Mouse (Mus musculus) ES-Bruce4 (cell line): Measurements from ENCODE around the gene Cryaa. TPM values are rescaled to one million over a fixed set of nuclear protein-coding genes. Genes with fewer than 3 reads are reported as not detected.

Experiments
- H3K27ac ChIP-seq: 2 replicates; pipeline ENCODE4 v1.5.1; 2012; ENCODE audit warnings: low read length, inconsistent platforms; ENCODE audit not compliant: insufficient read depth
- H3K27me3 ChIP-seq: 2 replicates; pipeline ENCODE4 v1.6.1; 2012; ENCODE audit warnings: mild to moderate bottlenecking, low read length, inconsistent platforms; ENCODE audit not compliant: control insufficient read depth, poor library complexity, insufficient read depth, severe bottlenecking
- H3K36me3 ChIP-seq: 2 replicates; pipeline ENCODE4 v1.6.1; 2012; ENCODE audit warnings: inconsistent platforms, mild to moderate bottlenecking, low read length, moderate library complexity; ENCODE audit not compliant: control insufficient read depth, poor library complexity, insufficient read depth, severe bottlenecking
- H3K4me1 ChIP-seq: one replicate; pipeline ENCODE4 v1.8.1; 2011; ENCODE audit warnings: low read length; ENCODE audit not compliant: control insufficient read depth, insufficient read depth
- H3K4me3 ChIP-seq: 2 replicates; pipeline ENCODE4 v1.5.1; 2011; ENCODE audit warnings: low read depth, mild to moderate bottlenecking, low read length
- H3K9ac ChIP-seq: 2 replicates; pipeline ENCODE4 v1.6.1; 2012; ENCODE audit warnings: low read depth, mild to moderate bottlenecking, inconsistent platforms; ENCODE audit not compliant: poor library complexity, severe bottlenecking
- H3K9me3 ChIP-seq: replicated peaks from 2 replicates; pipeline ENCODE4 v1.6.1; 2012; ENCODE audit warnings: mild to moderate bottlenecking, low read length, inconsistent platforms; ENCODE audit not compliant: control insufficient read depth, poor library complexity, insufficient read depth, severe bottlenecking
- CTCF ChIP-seq: IDR thresholded peaks from one replicate; pipeline ENCODE4 v1.8.1; 2011; ENCODE audit warnings: low read depth, low read length
- EP300 ChIP-seq: IDR thresholded peaks from 2 replicates; pipeline ENCODE4 v1.6.1; 2011; ENCODE audit warnings: low read depth, low read length; ENCODE audit not compliant: insufficient read depth
- POLR2A ChIP-seq: IDR thresholded peaks from one replicate; pipeline ENCODE4 v1.8.1; 2011; ENCODE audit warnings: low read length; ENCODE audit not compliant: insufficient read depth
- polyA plus RNA-seq: library from polyadenylated mRNA; stranded (reverse); fragments of >200 nt; gene quantifications from 2 replicates; pipeline ENCODE4 v1.2.4, GENCODE M21; 2011; ENCODE audit warnings: low read depth; ENCODE audit not compliant: missing spikeins, insufficient read depth, insufficient read length

Gene Cryaa
- polyA plus RNA-seq, 1 experiment: not detected

DNA sequence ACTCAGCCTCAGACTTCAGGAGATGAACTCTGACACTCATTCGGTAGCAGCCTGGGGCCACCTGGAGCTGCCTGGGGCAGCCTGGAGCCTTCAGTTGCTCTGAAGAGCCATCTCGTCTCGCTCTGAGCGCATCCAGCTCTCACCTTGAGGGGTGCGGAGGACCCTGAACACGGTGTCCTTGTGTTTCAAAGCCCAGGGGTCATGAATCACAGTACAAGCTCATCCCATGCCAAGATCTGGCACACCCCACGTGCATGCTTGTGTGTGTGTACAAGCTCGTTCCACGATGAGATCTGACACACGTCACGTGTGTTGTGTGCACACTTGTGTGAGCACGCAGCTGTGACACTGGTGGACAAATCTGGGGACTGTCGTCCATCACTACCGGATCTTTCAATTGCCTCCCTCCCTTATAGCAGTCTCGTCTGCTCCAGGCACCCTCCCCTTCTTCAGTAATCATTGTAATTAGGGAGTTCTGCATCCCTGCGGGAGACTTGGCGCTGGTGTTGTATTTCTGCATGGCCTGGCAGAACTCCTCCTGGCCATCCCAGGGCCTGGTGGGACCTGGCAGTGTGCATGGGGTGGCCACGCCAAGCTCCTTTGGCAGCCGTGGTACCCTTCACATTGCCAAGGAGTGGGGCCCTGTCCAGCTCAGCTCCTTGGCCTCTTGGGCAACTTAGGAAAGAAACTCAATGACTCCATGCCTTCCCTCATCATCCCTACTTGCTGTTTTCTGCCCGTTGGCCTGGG, 27.8 kb downstream of the Cryaa start:
- TF ChIP-seq EP300: no peak
- no peak for TF ChIP-seq POLR2A
- TF ChIP-seq CTCF: no peak
- Histone ChIP-seq H3K4me1 (no peaks in the 10 kb centered on the region), H3K4me3 (no peak overlapping the region), H3K9ac (no peak overlapping the region), H3K36me3 (no peaks in the 10 kb centered on the region), H3K9me3 (no peaks in the 10 kb centered on the region), H3K27me3 (no peaks in the 10 kb centered on the region), H3K27ac (no peak overlapping the region)

DNA sequence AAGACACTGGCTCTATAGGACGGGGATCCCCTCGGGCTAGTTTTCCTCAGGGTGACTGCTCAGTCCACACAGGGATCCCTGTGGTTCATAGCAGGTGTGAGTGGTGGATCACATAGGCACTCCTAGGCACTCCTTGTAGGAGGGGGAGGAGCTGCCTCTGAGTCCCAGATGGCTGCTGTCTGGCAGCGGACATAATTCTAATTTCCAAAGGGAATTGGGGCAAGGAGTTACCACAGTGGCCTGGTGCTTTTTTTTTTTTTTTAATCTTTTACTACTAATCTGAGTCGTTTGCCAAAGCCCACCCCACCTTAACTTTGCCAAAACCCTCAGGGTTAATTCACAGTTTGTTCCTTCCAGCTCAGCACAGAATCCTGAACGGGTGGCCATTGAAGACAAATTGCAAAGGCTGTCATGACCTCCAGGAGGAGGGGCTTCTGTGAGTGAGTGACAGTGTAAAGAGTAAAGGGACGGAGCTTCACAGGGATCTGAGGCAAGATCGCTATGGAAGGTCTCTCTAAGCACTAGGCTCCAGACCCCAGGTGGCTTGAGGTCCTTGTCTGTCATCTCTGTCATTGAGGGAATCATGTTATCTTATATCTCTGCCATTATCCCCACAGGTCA, 31.6 kb downstream of the Cryaa start:
- Histone ChIP-seq H3K36me3 (no peaks in the 10 kb centered on the region), H3K9me3 (no peaks in the 10 kb centered on the region), H3K4me1 (no peaks in the 10 kb centered on the region), H3K27ac (no peak overlapping the region), H3K9ac (no peak overlapping the region), H3K27me3 (no peaks in the 10 kb centered on the region), H3K4me3 (no peak overlapping the region)
- TF ChIP-seq EP300 (no peak), CTCF (no peak), POLR2A (no peak)

DNA sequence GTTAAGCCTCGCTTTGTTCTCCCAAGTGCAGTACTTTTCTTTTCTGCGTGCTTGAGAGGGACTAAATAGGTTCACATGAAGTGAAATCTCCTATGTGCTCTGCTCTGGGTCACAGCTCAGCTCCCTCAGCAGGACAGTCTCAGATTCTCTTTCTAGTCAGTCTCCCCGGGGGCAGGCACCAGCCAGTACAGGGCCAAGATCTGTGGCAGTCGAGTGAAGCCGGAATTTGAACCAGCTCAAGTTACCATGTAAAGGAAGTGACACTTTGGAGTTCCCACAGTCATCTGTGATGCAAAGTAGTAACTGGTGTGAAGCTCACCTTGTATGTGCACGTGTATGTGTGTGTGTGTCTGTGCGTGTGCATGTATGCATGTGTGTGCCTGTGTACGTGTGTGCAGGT, 32.8 kb downstream of the Cryaa start:
- Histone ChIP-seq H3K4me1 (no peaks in the 10 kb centered on the region), H3K9ac (no peak overlapping the region), H3K27ac (no peak overlapping the region), H3K4me3 (no peak overlapping the region), H3K27me3 (no peaks in the 10 kb centered on the region), H3K36me3 (no peaks in the 10 kb centered on the region), H3K9me3 (no peaks in the 10 kb centered on the region)
- TF ChIP-seq POLR2A (no peak), EP300 (no peak), CTCF (no peak)

DNA sequence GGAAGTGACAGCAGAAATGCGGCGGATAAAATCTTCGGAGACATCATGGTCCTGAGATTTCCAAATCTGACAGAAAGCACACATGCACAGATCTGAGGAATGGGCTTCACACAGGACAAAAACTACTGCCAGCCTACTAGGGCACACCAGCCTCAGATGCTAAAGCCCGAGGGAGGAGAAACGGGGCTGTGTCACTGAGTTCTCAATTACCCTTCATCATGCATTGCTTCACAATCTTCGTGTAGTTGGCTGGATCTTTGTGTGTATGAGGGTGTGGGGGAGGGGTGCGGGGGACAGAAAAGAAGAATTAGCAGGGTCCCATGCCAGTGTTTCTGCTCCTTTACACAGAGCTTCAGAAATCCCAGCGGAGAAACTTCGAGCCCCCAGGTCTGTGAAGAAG, 36.1 kb downstream of the Cryaa start:
- no peak for TF ChIP-seq EP300
- no peak for TF ChIP-seq CTCF
- TF ChIP-seq POLR2A: no peak
- Histone ChIP-seq H3K4me1 (no peaks in the 10 kb centered on the region), H3K9ac (no peak overlapping the region), H3K36me3 (no peaks in the 10 kb centered on the region), H3K27me3 (no peaks in the 10 kb centered on the region), H3K9me3 (no peaks in the 10 kb centered on the region), H3K4me3 (no peak overlapping the region), H3K27ac (no peak overlapping the region)

DNA sequence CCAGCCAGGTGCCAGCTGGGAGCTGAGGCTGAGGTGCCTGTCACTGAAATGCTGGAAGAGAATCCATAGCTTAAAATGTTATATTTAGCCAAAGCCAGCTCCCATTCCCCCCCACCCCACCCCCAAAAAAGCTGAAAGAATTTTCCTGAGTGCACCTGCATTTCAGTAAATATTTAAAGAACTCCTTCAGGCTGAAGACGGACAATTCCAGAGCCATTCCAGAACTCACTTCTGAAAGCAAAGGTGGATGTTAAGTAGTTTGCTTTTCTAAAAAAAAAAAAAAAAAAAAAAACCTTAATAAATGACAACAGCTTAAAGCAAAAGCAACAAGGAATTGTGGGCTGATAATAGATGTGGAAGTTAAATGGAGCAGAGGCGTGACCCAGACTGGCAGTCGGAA, 36.5 kb downstream of the Cryaa start:
- no peak overlapping the region for H3K9ac ChIP-seq
- H3K27me3 ChIP-seq: no peaks in the 10 kb centered on the region
- TF ChIP-seq POLR2A (no peak), CTCF (no peak), EP300 (no peak)
- H3K9me3 ChIP-seq: no peaks in the 10 kb centered on the region
- H3K4me1 ChIP-seq: no peaks in the 10 kb centered on the region
- H3K36me3 ChIP-seq: no peaks in the 10 kb centered on the region
- no peak overlapping the region for H3K27ac ChIP-seq
- H3K4me3 ChIP-seq: no peak overlapping the region

DNA sequence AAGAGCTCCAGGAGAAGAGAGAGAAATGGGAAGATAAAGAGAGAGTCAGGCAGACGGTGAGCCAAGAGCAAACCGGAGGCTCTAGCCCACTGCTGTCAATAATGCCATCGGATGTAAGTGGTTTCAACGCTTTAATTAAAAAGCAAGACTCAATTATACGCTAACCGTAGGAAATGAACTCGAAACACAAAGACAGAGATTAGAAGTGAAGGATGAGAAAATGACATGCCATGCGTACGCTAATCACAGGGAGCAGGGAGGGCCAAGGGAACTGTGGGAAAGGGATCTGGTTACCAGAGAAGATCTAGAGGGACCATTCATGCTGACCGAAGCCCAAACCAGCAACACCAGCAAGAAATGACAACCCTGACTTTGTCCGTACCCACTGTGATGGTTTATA, 37.4 kb downstream of the Cryaa start:
- H3K27me3 ChIP-seq: no peaks in the 10 kb centered on the region
- no peaks in the 10 kb centered on the region for H3K9me3 ChIP-seq
- no peaks in the 10 kb centered on the region for H3K4me1 ChIP-seq
- no peak overlapping the region for H3K27ac ChIP-seq
- no peak overlapping the region for H3K9ac ChIP-seq
- no peaks in the 10 kb centered on the region for H3K36me3 ChIP-seq
- TF ChIP-seq POLR2A (no peak), CTCF (no peak), EP300 (no peak)
- H3K4me3 ChIP-seq: no peak overlapping the region
